Mouse (Mus musculus) limb, embryonic 12.5 days (tissue): ENCODE results near the gene Fam32a. TPM values are rescaled to one million over a fixed set of nuclear protein-coding genes. Genes with fewer than 3 reads are reported as not detected.
A peak's percentile ranks its signal among the peaks of the same experiment; 100 is the strongest.

Source experiments
- ATAC-seq: fragments of 200-750 bp; cut with Nextera tagmentation; 2 replicates; pipeline ENCODE4 v1.8.0; 2017; ENCODE audit warnings: low read depth, moderate TSS enrichment; ENCODE audit not compliant: insufficient number of reproducible peaks, insufficient read depth, low FRiP score, low TSS enrichment
- H3K27ac ChIP-seq: fragments of 300-500 bp; sonication (generic); 2 replicates; pipeline ENCODE4 v1.5.1; 2016; ENCODE audit warnings: mild to moderate bottlenecking, moderate library complexity
- H3K27me3 ChIP-seq: fragments of 300-500 bp; sonication (generic); 2 replicates; pipeline ENCODE4 v1.6.1; 2016; ENCODE audit warnings: mild to moderate bottlenecking, moderate library complexity
- H3K36me3 ChIP-seq: fragments of 300-500 bp; sonication (generic); 2 replicates; pipeline ENCODE4 v1.6.1; 2016; ENCODE audit warnings: mild to moderate bottlenecking, moderate library complexity
- H3K4me1 ChIP-seq: fragments of 300-500 bp; sonication (generic); replicated peaks from 2 replicates; pipeline ENCODE4 v1.6.1; 2016
- H3K4me2 ChIP-seq: fragments of 300-500 bp; sonication (generic); 2 replicates; pipeline ENCODE4 v1.6.1; 2016; ENCODE audit warnings: mild to moderate bottlenecking, moderate library complexity
- H3K4me3 ChIP-seq: fragments of 300-500 bp; sonication (generic); replicated peaks from 2 replicates; pipeline ENCODE4 v1.5.1; 2016; ENCODE audit warnings: mild to moderate bottlenecking
- H3K9ac ChIP-seq: fragments of 300-500 bp; sonication (generic); replicated peaks from 2 replicates; pipeline ENCODE4 v1.6.1; 2016; ENCODE audit warnings: mild to moderate bottlenecking, moderate library complexity
- H3K9me3 ChIP-seq: fragments of 300-500 bp; sonication (generic); 2 replicates; pipeline ENCODE4 v1.6.1; 2016; ENCODE audit warnings: mild to moderate bottlenecking, moderate library complexity
- WGBS: fragments of 180-500 bp; shearing (Covaris S2); methylation state at CpG from one replicate; pipeline ENCODE4 v1.1.7; 2016; 5-methylcytosine and 5-hydroxymethylcytosine counted together
- polyA plus RNA-seq: library from polyadenylated mRNA; unstranded; fragments of >200 nt; fragmentation: Nextera tagmentation; extraction: Ambion mirVana; gene quantifications from 2 replicates; pipeline ENCODE4 v1.2.1, GENCODE M21; 2016

Gene Fam32a
- polyA plus RNA-seq, 1 experiment from 2014 or later = 63.5 TPM

DNA sequence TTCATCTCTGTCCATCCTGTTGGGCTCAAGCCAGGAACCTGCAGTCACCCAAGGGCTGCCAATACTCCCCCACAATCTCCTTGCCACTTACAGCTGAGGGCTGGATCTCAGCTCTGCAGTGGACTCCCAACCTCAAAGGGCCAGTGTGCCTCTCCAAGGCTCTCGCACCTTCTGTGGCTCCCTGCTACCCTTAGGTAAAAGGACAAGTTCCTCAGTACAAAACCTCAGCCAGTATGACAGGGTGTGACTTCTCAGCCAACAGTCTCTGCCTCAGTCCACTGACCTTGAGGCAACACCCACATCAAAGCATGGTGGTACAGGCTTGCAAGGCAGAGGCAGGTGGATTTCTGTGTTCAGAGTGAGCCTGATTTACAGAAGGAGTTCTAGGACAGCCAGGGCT lies 7.7 kb upstream of the Fam32a start:
- Histone ChIP-seq H3K9me3 (no peaks in the 10 kb centered on the region), H3K27me3 (peaks cover 11% of the 10 kb centered on the region), H3K4me2 (no peak overlapping the region), H3K4me3 (no peak overlapping the region), H3K4me1 (no peaks in the 10 kb centered on the region), H3K27ac (no peak overlapping the region), H3K9ac (no peak overlapping the region), H3K36me3 (no peaks in the 10 kb centered on the region)
- no peak for ATAC-seq
- WGBS = 89% methylated on average over 1 of the region's 1 CpGs

DNA sequence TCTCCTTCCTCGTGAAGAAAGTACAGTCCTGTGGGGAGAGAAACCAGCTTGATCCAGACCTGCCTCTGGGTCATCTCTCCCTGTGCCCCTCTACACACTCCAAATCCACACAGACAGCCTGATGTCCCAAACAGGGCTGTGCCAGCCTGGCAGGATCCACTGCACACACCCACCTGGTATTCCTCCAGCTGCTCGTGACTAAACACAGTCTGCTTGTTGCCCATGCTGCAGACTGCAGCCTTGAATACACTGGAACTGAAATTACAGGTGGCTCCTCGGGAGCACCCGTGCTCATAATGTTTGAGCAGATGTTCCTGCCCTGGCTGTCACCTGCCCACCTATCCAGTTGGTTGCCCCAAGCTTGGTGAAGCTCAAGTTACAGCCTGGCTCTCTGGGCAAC lies 6.8 kb upstream of the Fam32a start, which contains the start of gene Cib3:
Cib3 (minus strand) TSS at position 87 of the 400 bp plus-strand sequence.
- H3K27me3 ChIP-seq = peaks cover 11% of the 10 kb centered on the region
- no peak within 1 kb of the TSS for H3K27ac ChIP-seq
- H3K4me1 ChIP-seq = no peaks in the 10 kb centered on the region
- H3K9ac ChIP-seq = no peak within 1 kb of the TSS
- no peaks in the 10 kb centered on the region for H3K36me3 ChIP-seq
- no peak within 1 kb of the TSS for H3K4me2 ChIP-seq
- no peak for ATAC-seq
- H3K4me3 ChIP-seq = no peak within 1 kb of the TSS
- 56% methylated on average over 4 of the region's 4 CpGs for WGBS
- H3K9me3 ChIP-seq = no peaks in the 10 kb centered on the region

DNA sequence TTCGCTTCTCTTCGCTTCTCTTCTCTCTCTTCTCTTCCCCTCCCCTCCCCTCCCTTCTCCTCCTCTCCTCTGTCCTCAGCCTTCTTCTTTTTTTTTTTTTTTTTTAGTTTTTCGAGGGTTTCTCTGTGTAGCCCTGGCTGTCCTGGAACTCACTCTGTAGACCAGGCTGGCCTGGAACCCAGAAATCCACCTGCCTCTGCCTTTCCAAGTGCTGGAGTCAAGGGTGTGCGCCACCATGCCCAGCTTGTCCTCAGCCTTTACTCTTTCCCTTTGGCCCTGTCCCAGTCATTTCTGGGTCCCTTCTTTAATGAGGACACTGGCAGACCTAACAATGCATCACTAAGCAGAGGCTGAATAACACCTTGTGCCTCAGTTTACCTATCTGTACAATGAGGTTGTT lies 6.0 kb upstream of the Fam32a start, which contains the start of gene Gm11034:
Gm11034 (minus strand) TSS at position 101 of the 400 bp plus-strand sequence.
- Histone ChIP-seq H3K36me3 (no peaks in the 10 kb centered on the region), H3K27ac (no peak within 1 kb of the TSS), H3K4me3 (no peak within 1 kb of the TSS), H3K27me3 (peaks cover 13% of the 10 kb centered on the region), H3K9me3 (no peaks in the 10 kb centered on the region), H3K4me1 (no peaks in the 10 kb centered on the region), H3K9ac (no peak within 1 kb of the TSS), H3K4me2 (no peak within 1 kb of the TSS)
- no peak for ATAC-seq
- 80% methylated on average over 4 of the region's 4 CpGs for WGBS

DNA sequence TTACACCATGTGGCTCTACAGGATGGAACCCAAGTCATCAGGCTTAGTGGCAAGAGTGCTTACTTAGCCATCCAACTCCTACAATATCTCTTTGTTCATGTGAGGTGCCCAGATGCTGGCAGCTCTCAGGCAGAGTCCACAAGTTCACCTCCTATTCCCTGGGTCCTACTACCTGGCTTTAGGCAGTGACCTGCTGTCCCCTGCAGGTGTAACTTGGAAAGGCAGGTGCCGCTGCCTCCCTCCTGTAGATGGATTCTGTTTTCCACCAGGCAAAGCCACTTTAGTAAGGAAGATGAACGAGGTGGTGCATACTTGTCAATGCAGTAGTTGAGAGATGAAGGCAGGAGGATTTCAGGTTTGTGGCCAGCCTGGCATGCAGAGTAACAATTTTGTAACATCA lies 4.5 kb upstream of the Fam32a start:
- Histone ChIP-seq H3K4me2 (no peak overlapping the region), H3K4me3 (no peak overlapping the region), H3K27me3 (peaks cover 15% of the 10 kb centered on the region), H3K27ac (no peak overlapping the region), H3K9me3 (no peaks in the 10 kb centered on the region), H3K9ac (no peak overlapping the region), H3K4me1 (no peaks in the 10 kb centered on the region), H3K36me3 (no peaks in the 10 kb centered on the region)
- 39% methylated on average over 2 of the region's 2 CpGs for WGBS
- ATAC-seq = no peak

DNA sequence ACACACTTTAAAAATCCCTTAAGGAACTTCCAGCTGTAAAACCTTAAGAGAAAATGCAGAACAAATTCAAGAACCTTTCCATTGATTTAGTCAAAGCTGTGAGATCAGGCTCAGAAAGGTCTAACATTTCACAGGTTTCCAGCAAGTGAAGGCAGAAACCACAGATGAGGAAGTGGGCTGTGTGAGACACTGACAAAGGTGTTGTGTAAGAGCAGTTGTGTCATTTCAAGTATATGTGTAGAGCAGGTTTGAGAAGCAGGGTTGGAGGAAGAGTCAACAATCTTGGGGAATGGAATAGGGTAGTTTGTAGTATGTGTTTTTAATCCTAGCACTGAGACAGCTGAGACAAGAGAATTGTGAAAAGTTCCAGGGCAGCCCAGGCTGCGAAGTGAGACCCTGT lies 3.7 kb upstream of the Fam32a start:
- Histone ChIP-seq H3K36me3 (peaks cover under 1% of the 10 kb centered on the region; the same call in 1 of the 2 replicates), H3K4me2 (no peak overlapping the region), H3K27me3 (peaks cover 15% of the 10 kb centered on the region), H3K9ac (no peak overlapping the region), H3K9me3 (no peaks in the 10 kb centered on the region), H3K27ac (no peak overlapping the region), H3K4me3 (no peak overlapping the region), H3K4me1 (peaks cover 8% of the 10 kb centered on the region)
- 55% methylated on average over 1 of the region's 1 CpGs for WGBS
- ATAC-seq = no peak

DNA sequence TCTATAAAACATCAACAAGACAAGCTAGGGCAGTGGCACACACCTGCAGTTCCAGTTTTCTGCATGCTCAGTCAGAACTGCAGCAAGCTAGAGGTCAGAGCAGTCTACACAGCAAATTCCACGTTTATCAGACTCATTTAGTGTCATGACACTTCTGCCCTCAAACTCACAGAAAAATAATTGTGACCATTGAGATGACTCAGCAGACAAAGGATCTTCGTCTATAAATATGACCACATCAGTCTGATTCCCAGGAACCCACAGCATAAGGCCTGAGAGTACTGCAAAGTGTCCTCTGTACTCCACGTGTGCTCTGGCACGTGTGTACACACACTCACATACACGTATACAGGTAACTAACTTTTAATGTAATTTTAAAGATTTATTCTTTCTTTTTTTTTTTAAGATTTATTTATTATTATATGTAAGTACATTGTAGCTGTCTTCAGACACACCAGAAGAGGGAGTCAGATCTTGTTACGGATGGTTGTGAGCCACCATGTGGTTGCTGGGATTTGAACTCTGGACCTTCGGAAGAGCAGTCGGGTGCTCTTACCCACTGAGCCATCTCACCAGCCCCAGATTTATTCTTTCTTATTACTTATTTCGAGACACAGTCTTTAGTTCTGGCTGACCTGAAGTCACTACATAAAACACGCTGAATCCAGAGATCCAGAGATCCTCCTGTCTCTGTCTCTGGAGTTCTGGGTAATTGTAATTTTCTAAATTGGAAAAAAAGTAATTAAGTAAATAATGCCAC lies 569 bp upstream of the Fam32a start:
- H3K4me1 ChIP-seq = peaks cover 13% of the 10 kb centered on the region
- peak overlapping the region; percentile 77 for H3K4me3 ChIP-seq
- H3K4me2 ChIP-seq = peak overlapping the region; percentile 86; the same call in 1 of the 2 replicates
- H3K36me3 ChIP-seq = peaks cover 32% of the 10 kb centered on the region
- WGBS = 81% methylated on average over 10 of the region's 10 CpGs
- H3K27ac ChIP-seq = no peak overlapping the region
- ATAC-seq = peak; percentile 11; the same call in 1 of the 2 replicates
- peaks cover 11% of the 10 kb centered on the region for H3K27me3 ChIP-seq
- H3K9ac ChIP-seq = no peak overlapping the region
- H3K9me3 ChIP-seq = no peaks in the 10 kb centered on the region

DNA sequence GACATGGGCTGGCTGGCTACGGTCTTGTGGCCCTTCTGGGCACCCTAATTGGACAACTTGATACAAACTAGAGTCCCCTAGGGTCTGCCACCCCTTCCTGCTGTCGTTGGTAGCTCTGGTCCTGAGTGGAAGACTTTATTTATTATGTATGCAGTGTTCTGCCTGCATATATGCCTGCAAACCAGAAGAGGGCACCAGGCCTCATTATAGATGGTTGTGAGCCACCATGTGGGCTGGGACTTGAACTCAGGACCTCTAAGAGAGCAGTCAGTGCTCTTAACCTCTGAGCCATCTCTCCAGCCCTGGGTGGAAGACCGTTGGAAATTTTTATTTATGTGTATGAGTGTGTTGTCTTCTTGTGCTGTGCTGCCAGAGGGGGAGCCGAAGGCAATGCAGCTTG lies 1.2 kb downstream of the Fam32a start:
- 87% methylated on average over 4 of the region's 4 CpGs for WGBS
- Histone ChIP-seq H3K4me3 (peak overlapping the region; percentile 77), H3K4me1 (peaks cover 13% of the 10 kb centered on the region), H3K27me3 (peaks cover 7% of the 10 kb centered on the region), H3K9ac (no peak overlapping the region), H3K36me3 (peaks cover 35% of the 10 kb centered on the region), H3K27ac (no peak overlapping the region), H3K4me2 (peak overlapping the region; percentile 86), H3K9me3 (no peaks in the 10 kb centered on the region)
- ATAC-seq = no peak

DNA sequence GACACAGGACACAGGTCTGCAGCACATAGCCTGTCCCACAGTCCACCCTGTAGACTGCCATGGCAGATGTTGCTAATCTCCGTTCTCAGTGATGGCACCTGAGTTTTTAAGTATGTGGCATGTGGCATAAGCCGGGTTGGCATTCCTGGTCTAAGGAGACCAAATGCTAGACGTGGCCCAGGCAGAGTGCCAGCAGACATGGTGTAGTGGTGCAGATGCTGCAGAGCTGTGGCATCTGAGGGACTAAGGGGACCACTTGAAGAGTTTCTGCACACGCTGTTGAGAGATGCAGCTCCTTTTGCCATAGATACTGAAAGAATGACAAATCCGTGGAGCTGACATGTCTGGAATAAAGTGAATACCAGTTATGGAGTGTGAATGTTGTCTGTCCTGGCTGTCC lies 3.1 kb downstream of the Fam32a start:
- WGBS = 91% methylated on average over 5 of the region's 5 CpGs
- H3K9me3 ChIP-seq = no peaks in the 10 kb centered on the region
- no peak overlapping the region for H3K9ac ChIP-seq
- H3K27ac ChIP-seq = no peak overlapping the region
- peaks cover 4% of the 10 kb centered on the region; the same call in 1 of the 2 replicates for H3K27me3 ChIP-seq
- peaks cover 35% of the 10 kb centered on the region for H3K36me3 ChIP-seq
- no peak overlapping the region for H3K4me2 ChIP-seq
- H3K4me3 ChIP-seq = no peak overlapping the region
- H3K4me1 ChIP-seq = peaks cover 13% of the 10 kb centered on the region
- ATAC-seq = no peak

DNA sequence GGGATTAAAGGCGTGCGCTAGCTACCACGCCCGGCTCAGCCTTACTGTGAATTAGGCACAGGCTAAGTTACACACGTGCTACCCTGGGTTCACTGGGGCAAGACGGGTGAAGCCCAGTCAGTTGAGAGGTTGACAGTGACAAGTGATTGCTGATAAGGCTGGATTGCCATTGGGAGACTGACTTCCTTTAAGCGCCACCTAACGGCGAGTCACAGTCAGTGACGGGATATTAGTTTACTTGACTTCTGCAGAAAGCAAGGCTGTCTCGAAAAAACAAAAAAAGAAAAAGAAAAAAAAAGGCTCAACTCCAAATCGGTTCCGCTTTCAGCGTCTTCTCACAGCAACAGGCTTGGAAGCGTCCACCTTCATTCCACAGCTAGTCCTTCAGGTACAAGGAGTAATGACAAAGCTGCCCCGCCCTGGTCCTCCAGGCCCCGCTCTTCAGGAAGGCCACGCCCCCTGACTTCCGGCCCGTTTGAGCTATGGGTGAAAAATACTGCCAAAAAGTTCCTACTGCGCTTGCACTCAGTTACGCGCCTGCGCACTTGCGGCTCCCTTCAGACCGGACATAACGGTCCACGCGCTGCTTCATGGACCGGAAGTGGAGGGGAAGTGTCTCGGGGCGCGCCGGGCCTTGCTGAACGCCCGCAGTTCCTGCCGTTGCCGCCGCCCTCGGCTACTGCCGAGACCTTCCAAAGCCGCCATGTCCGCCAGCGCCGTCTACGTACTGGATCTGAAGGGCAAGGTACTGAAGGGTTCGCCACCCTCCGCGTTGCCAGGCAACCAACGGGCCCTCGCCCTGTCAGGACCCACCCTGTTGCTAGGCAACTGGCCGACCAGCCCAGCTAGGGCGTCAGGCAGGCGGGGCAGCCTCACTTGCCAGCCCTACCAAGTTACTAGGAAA lies 20.2 kb downstream of the Fam32a start, which contains the start of gene Ap1m1:
Ap1m1 (plus strand) TSS at position 520 of the 904 bp plus-strand sequence.
- Histone ChIP-seq H3K9ac (peak within 1 kb of the TSS; percentile 69), H3K4me2 (peak within 1 kb of the TSS; percentile 74), H3K27ac (peak within 1 kb of the TSS; percentile 94), H3K9me3 (no peaks in the 10 kb centered on the region), H3K4me3 (peak within 1 kb of the TSS; percentile 66), H3K4me1 (peaks cover 6% of the 10 kb centered on the region), H3K27me3 (no peaks in the 10 kb centered on the region), H3K36me3 (peaks cover 10% of the 10 kb centered on the region)
- WGBS = under 1% methylated on average over 54 of the region's 54 CpGs
- peak; percentile 96 for ATAC-seq

DNA sequence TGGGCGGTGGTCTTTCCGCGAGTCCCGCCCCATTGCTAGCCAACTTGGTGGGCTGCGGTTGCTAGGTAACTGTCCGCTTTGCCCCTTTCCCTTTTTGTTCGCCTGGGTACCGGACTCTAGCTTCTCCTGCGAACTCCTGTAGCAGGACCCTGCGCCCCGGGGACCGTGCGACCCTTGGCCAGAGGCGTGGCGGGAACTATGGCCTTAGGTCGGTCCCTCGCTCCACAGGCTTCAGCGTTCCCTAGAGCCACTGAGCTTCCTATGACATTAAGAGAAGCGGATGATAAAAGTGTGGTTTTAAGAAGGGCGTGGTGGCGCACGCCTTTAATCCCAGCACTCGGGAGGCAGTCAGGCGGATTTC lies 20.9 kb downstream of the Fam32a start:
- Histone ChIP-seq H3K9me3 (no peaks in the 10 kb centered on the region), H3K4me1 (peaks cover 6% of the 10 kb centered on the region), H3K27me3 (no peaks in the 10 kb centered on the region), H3K4me3 (peak overlapping the region; percentile 66), H3K9ac (peak overlapping the region; percentile 69), H3K4me2 (peak overlapping the region; percentile 74), H3K27ac (peak overlapping the region; percentile 94), H3K36me3 (peaks cover 10% of the 10 kb centered on the region)
- 1% methylated on average over 24 of the region's 24 CpGs for WGBS
- peak; percentile 62 for ATAC-seq

DNA sequence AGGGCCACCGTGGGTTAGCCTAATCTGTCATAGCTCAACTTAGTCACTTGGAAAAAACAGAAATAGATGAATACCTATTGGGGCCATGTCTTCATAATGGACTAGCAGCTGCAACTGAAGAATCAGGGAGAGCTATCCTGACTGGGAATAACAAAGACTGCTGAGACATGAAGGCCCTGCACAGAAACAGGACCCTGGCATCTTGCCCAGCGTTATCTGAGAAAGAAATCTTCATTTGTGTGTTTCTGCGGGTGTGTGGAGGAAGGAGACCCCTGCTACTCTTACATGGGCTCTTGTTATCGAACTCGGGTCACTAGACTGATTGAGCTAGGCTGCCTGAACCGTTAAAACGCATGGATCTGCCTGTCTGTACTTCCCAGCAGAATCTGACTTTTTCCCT lies 21.4 kb downstream of the Fam32a start:
- Histone ChIP-seq H3K36me3 (peaks cover 10% of the 10 kb centered on the region), H3K4me2 (peak overlapping the region; percentile 74), H3K9me3 (no peaks in the 10 kb centered on the region), H3K4me3 (peak overlapping the region; percentile 66), H3K9ac (peak overlapping the region; percentile 69; the same call in 1 of the 2 replicates), H3K27me3 (no peaks in the 10 kb centered on the region), H3K4me1 (peaks cover 6% of the 10 kb centered on the region), H3K27ac (no peak overlapping the region)
- WGBS = 77% methylated on average over 7 of the region's 7 CpGs
- no peak for ATAC-seq
